Mouse (Mus musculus) G1E (cell line): ENCODE measurements around the gene Usp15.

Experiments
- CTCF ChIP-seq: IDR thresholded peaks from 2 replicates; pipeline ENCODE4 v1.5.1; 2012; ENCODE audit warnings: low read depth, low read length, inconsistent platforms, mixed read lengths
- POLR2AphosphoS5 ChIP-seq: IDR thresholded peaks from 2 replicates; pipeline ENCODE4 v1.6.1; 2012; ENCODE audit warnings: low read depth, low read length, inconsistent platforms; ENCODE audit not compliant: insufficient replicate concordance

- TF ChIP-seq CTCF = no peak
- no peak for TF ChIP-seq POLR2AphosphoS5
Observed at GRCm38 (mm10) chr10:123170898-123171297, 25.9 kb downstream of the Usp15 start.
